Mouse (Mus musculus) erythroblast, embryonic 14.5 days (primary cell): ENCODE results near the gene Il31ra. TPM values are rescaled to one million over a fixed set of nuclear protein-coding genes. Genes with fewer than 3 reads are reported as not detected.
"Not testable (repeated sequence)": the region's sequence is repeated elsewhere in the genome, so short reads cannot be mapped to it uniquely, and the experiment has no call there.

ENCODE experiments used
- H3K27me3 ChIP-seq: 2 replicates; pipeline ENCODE4 v1.6.1; 2012; ENCODE audit warnings: inconsistent platforms; ENCODE audit not compliant: control insufficient read depth
- H3K36me3 ChIP-seq: 2 replicates; pipeline ENCODE4 v1.6.1; 2012; ENCODE audit warnings: mild to moderate bottlenecking, inconsistent platforms; ENCODE audit not compliant: control insufficient read depth
- H3K4me1 ChIP-seq: 2 replicates; pipeline ENCODE4 v1.6.1; 2012; ENCODE audit warnings: inconsistent platforms; ENCODE audit not compliant: control insufficient read depth
- H3K4me3 ChIP-seq: replicated peaks from 2 replicates; pipeline ENCODE3; 2012; ENCODE audit warnings: moderate library complexity, mild to moderate bottlenecking, inconsistent platforms
- H3K9me3 ChIP-seq: 2 replicates; pipeline ENCODE4 v1.6.1; 2012; ENCODE audit warnings: low read length, inconsistent platforms, mixed read lengths; ENCODE audit not compliant: control insufficient read depth
- GATA1 ChIP-seq: IDR thresholded peaks from 2 replicates; pipeline ENCODE4 v1.6.1; 2012; ENCODE audit warnings: low read length, inconsistent platforms, mixed read lengths
- TAL1 ChIP-seq: IDR thresholded peaks from 3 replicates; pipeline ENCODE4 v1.6.1; 2012; ENCODE audit warnings: low read length, inconsistent platforms, mixed read lengths
- polyA plus RNA-seq: library from polyadenylated mRNA; stranded (reverse); fragments of >175 nt; gene quantifications from 2 replicates; pipeline ENCODE4 v1.2.3, GENCODE M21; 2012

The Il31ra gene
- polyA plus RNA-seq = not detected in 2 replicates

GRCm38 (mm10) chr13:112594260-112594659 lies at the start of gene Il31ra:
Il31ra (minus strand) TSS chr13:112594360.
- not testable (repeated sequence) for H3K4me1 ChIP-seq, H3K4me3 ChIP-seq, H3K9me3 ChIP-seq, H3K36me3 ChIP-seq, H3K27me3 ChIP-seq

GRCm38 (mm10) chr13:112642897-112643296 lies 48.7 kb upstream of the Il31ra start:
- Histone ChIP-seq H3K4me1 (peaks cover 44% of the 10 kb centered on the region), H3K9me3 (no peaks in the 10 kb centered on the region), H3K36me3 (no peaks in the 10 kb centered on the region), H3K4me3 (no peak overlapping the region), H3K27me3 (no peaks in the 10 kb centered on the region)
- no peak for TF ChIP-seq GATA1
- no peak for TF ChIP-seq TAL1

DNA sequence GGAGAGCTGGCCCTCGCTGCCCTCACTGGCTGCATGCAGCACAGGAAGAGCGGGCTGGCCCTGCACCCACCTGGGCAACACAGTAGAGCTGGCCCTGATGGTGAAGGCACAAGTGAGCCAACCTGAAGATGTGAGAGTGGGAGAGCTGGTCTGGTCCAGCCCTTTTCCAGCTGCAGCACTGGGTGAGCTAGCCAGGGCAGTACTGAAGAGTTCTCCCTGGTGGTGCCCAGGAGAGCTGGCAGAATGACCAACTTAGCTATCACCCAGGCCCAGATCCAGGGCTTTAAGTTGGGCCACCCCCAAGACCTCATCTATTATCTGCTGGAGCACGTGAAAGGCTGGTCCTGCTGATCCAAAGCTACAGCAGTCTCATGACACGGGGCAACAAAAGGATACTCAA lies 45.0 kb upstream of the Il31ra start:
- Histone ChIP-seq H3K4me3 (no peak overlapping the region), H3K27me3 (no peaks in the 10 kb centered on the region), H3K9me3 (no peaks in the 10 kb centered on the region), H3K4me1 (peaks cover 35% of the 10 kb centered on the region), H3K36me3 (no peaks in the 10 kb centered on the region)
- no peak for TF ChIP-seq GATA1
- no peak for TF ChIP-seq TAL1

GRCm38 (mm10) chr13:112636498-112636897 lies 42.3 kb upstream of the Il31ra start:
- no peaks in the 10 kb centered on the region for H3K27me3 ChIP-seq
- no peaks in the 10 kb centered on the region for H3K9me3 ChIP-seq
- TF ChIP-seq TAL1 = no peak
- TF ChIP-seq GATA1 = no peak
- no peaks in the 10 kb centered on the region for H3K36me3 ChIP-seq
- no peak overlapping the region for H3K4me3 ChIP-seq
- H3K4me1 ChIP-seq = peaks cover 25% of the 10 kb centered on the region

DNA sequence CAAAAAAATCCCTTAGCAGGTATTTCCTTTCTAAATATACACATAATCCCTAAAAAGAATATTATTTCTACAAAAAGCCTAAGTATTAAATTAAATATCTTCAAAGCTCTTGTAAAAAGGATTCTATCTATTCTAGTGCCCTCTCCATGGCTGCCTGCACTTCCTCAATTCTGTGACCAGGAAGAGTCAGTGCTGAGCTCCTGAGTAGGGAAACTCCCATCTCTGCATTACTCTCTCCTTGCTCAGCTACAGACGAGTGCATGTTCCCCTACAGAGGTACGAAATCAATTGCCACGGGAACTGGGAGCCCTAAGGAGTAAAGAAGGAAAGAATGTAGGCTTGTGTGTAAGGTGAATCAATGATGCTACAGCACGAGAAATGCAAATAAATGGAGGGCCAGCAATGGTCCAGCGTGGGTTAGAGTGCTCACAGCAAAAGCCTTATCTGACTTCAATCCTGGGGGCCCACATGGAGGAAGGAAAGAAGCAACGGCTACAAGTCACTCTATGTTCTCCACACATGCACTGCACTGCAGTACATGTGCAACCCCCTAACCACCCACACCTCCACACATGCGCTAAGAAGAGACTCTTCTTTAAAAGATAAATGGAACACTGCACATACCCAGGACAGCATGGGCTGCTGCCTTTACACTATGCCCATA lies 41.1 kb upstream of the Il31ra start:
- Histone ChIP-seq H3K36me3 (no peaks in the 10 kb centered on the region), H3K9me3 (no peaks in the 10 kb centered on the region), H3K4me3 (no peak overlapping the region), H3K27me3 (no peaks in the 10 kb centered on the region), H3K4me1 (peaks cover 22% of the 10 kb centered on the region)
- TF ChIP-seq GATA1 (no peak), TAL1 (no peak)

DNA sequence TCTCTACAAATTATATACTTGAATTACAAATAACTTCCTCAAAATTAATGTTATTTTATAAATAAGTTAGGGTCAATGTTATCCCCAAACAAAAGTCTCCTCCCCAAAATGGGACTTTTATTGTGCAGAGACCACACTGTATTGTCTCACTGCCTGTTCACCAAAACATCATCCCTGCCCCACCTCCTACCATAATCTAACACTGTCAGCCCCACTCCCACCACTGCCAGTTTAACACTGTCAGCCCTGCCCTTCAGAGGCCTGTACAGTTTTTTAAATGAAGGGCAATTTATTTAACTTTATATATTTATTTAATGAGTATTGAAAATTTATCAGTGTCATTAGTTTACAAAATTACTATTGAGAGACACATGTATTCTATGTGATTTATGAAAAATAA lies 31.4 kb upstream of the Il31ra start:
- Histone ChIP-seq H3K4me3 (no peak overlapping the region), H3K9me3 (no peaks in the 10 kb centered on the region), H3K36me3 (no peaks in the 10 kb centered on the region), H3K4me1 (no peaks in the 10 kb centered on the region; the same call in 1 of the 2 replicates), H3K27me3 (no peaks in the 10 kb centered on the region)
- TF ChIP-seq TAL1 (no peak), GATA1 (no peak)

DNA sequence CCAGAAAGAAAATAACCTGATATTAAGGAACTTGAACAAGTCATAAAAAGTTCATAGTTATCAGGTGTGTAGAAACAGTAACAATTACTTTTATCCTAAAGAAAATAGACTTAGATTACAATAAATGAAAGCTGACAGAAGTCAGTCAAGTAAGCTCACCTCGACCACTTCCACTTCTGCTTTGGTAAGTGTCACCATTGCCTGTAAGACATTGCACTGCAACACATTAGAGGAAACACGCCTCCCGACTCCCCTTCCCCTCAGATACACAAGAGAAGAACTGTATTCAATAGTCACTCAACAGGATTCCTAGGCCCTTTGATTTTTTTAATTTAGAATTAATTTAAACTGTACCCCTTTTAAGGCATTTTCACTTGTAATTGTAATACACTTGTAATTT lies 30.5 kb upstream of the Il31ra start:
- no peaks in the 10 kb centered on the region for H3K36me3 ChIP-seq
- no peak for TF ChIP-seq TAL1
- TF ChIP-seq GATA1 = no peak
- no peaks in the 10 kb centered on the region for H3K27me3 ChIP-seq
- no peaks in the 10 kb centered on the region for H3K9me3 ChIP-seq
- H3K4me3 ChIP-seq = no peak overlapping the region
- H3K4me1 ChIP-seq = no peaks in the 10 kb centered on the region; the same call in 1 of the 2 replicates

- no peak overlapping the region for H3K4me3 ChIP-seq
- no peaks in the 10 kb centered on the region for H3K9me3 ChIP-seq
- TF ChIP-seq TAL1 = no peak
- TF ChIP-seq GATA1 = no peak
- no peaks in the 10 kb centered on the region; the same call in 1 of the 2 replicates for H3K4me1 ChIP-seq
- no peaks in the 10 kb centered on the region for H3K27me3 ChIP-seq
- no peaks in the 10 kb centered on the region for H3K36me3 ChIP-seq
Observed at GRCm38 (mm10) chr13:112623656-112624055, 29.5 kb upstream of the Il31ra start.

- no peaks in the 10 kb centered on the region for H3K27me3 ChIP-seq
- no peaks in the 10 kb centered on the region for H3K36me3 ChIP-seq
- no peak overlapping the region for H3K4me3 ChIP-seq
- no peaks in the 10 kb centered on the region; the same call in 1 of the 2 replicates for H3K4me1 ChIP-seq
- no peak for TF ChIP-seq TAL1
- TF ChIP-seq GATA1 = no peak
- no peaks in the 10 kb centered on the region for H3K9me3 ChIP-seq
Observed at GRCm38 (mm10) chr13:112621592-112621991, 27.4 kb upstream of the Il31ra start.

- no peak for TF ChIP-seq GATA1
- TF ChIP-seq TAL1 = no peak
Observed at GRCm38 (mm10) chr13:112608606-112609005, 14.4 kb upstream of the Il31ra start.

More at GRCm38 (mm10) chr13:112608606-112609005, 14.4 kb upstream of the Il31ra start:
- no peaks in the 10 kb centered on the region for H3K9me3 ChIP-seq
- no peaks in the 10 kb centered on the region for H3K36me3 ChIP-seq
- H3K4me3 ChIP-seq = no peak overlapping the region
- H3K4me1 ChIP-seq = no peaks in the 10 kb centered on the region
- H3K27me3 ChIP-seq = no peaks in the 10 kb centered on the region
